Mouse (Mus musculus) erythroblast, embryonic 14.5 days (primary cell): Measurements from ENCODE around the gene Atp5e.

Experiments
- GATA1 ChIP-seq: IDR thresholded peaks from 2 replicates; pipeline ENCODE4 v1.6.1; 2012; ENCODE audit warnings: low read length, inconsistent platforms, mixed read lengths
- TAL1 ChIP-seq: IDR thresholded peaks from 3 replicates; pipeline ENCODE4 v1.6.1; 2012; ENCODE audit warnings: low read length, inconsistent platforms, mixed read lengths

DNA sequence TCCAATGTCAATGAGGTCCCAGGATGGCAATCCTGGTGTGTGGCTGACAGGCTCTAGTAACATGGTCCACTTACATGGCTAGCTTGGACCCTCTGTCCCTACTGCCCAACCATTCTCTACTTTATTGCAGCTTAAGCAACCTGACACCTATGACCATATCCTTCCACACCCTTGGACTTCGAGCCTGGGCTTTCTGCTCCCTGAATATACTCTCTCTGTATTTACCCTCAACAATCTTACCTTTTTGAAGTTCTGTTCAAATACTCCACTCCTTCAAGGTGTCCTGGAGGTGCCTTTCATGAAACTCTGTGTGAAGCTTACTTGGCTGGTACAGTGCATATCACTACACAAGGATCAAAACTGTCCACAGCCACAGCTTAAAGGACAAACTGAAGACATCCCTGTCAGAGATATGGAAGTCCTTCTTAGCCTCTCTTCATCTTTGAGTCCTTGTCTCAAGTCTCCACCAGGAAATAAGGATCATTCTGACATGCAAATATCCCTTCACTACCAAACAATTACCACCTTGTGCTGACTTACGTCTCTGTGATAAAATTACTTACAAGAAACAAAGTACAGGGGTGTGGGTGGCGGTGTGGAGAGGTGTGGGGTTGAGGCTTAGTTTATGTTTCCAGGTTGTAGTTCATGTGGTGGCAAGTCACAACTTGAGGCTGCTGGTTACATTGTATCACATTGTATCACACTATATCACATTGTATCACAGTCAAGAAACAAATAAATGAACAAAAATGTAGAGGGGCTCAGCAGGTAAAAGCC is 13.8 kb upstream of the Atp5e start:
- TF ChIP-seq GATA1 (no peak), TAL1 (no peak)
